Mouse (Mus musculus) liver, embryonic 14.5 days (tissue): Measurements from ENCODE around the gene Isl2. TPM values are rescaled to one million over a fixed set of nuclear protein-coding genes. Genes with fewer than 3 reads are reported as not detected.

Experiments used
- ATAC-seq: fragments of 200-750 bp; cut with Nextera tagmentation; 2 replicates; pipeline ENCODE4 v1.8.0; 2017; ENCODE audit warnings: moderate number of reproducible peaks, mild to moderate bottlenecking, moderate library complexity; ENCODE audit not compliant: insufficient read depth
- DNase-seq, 3 experiments: peaks; one replicate each; pipeline ENCODE4 v3.0.0-alpha.2; 2012 to 2013; ENCODE audit warnings: low read depth in 3 of 3, low spot score in 3 of 3
- H3K27ac ChIP-seq: fragments of 300-500 bp; sonication (generic); 2 replicates; pipeline ENCODE4 v1.5.1; 2014; ENCODE audit warnings: moderate library complexity, mild to moderate bottlenecking, control low read depth, inconsistent platforms
- H3K27me3 ChIP-seq: fragments of 300-500 bp; sonication (generic); 2 replicates; pipeline ENCODE4 v1.6.1; 2014; ENCODE audit warnings: mild to moderate bottlenecking, low read length, moderate library complexity; ENCODE audit not compliant: control insufficient read depth, insufficient read depth
- H3K36me3 ChIP-seq: fragments of 300-500 bp; sonication (generic); replicated peaks from 2 replicates; pipeline ENCODE4 v1.6.1; 2014; ENCODE audit warnings: low read depth; ENCODE audit not compliant: control insufficient read depth, insufficient read depth
- H3K4me1 ChIP-seq, 2 experiments: fragments of 200-500 bp in 1 of 2; fragments of 300-500 bp in 1 of 2; sonication (generic) in 1 of 2; replicated peaks; 2 replicates each; pipeline ENCODE4 v1.6.1; 2012 to 2014; ENCODE audit warnings: antibody characterized with exemption in 1 of 2, inconsistent platforms in 1 of 2, low read length in 1 of 2; ENCODE audit not compliant: control insufficient read depth in 2 of 2, insufficient read depth in 2 of 2
- H3K4me2 ChIP-seq: fragments of 300-500 bp; sonication (generic); 2 replicates; pipeline ENCODE4 v1.6.1; 2014; ENCODE audit warnings: low read depth, mild to moderate bottlenecking, control low read depth, moderate library complexity
- H3K4me3 ChIP-seq, 2 experiments: fragments of 200-500 bp in 1 of 2; fragments of 300-500 bp in 1 of 2; sonication (generic) in 1 of 2; 2 replicates each; pipeline ENCODE4 v1.5.1; 2012 to 2014; ENCODE audit warnings: low read depth in 2 of 2, low read length in 2 of 2, mild to moderate bottlenecking in 2 of 2, control low read depth in 1 of 2, inconsistent platforms in 1 of 2, moderate library complexity in 1 of 2; ENCODE audit not compliant: insufficient read depth in 1 of 2
- H3K9ac ChIP-seq: fragments of 300-500 bp; sonication (generic); replicated peaks from 2 replicates; pipeline ENCODE4 v1.6.1; 2014; ENCODE audit warnings: mild to moderate bottlenecking, control low read depth, moderate library complexity
- H3K9me3 ChIP-seq: fragments of 300-500 bp; sonication (generic); 2 replicates; pipeline ENCODE4 v1.6.1; 2016; ENCODE audit warnings: low read length, mixed read lengths; ENCODE audit not compliant: control insufficient read depth
- CTCF ChIP-seq: IDR thresholded peaks from 2 replicates; pipeline ENCODE4 v1.5.1; 2016; ENCODE audit warnings: antibody characterized with exemption, low read depth, control low read depth
- EP300 ChIP-seq: IDR thresholded peaks from 2 replicates; pipeline ENCODE4 v1.6.1; 2016; ENCODE audit warnings: antibody characterized with exemption, low read depth
- WGBS: fragments of 180-500 bp; shearing (Covaris S2); extraction: QIAGEN DNeasy Blood & Tissue Kit; methylation state at CpG from one replicate; pipeline ENCODE4 v1.1.7; 2014; ENCODE audit not compliant: insufficient replicate concordance; 5-methylcytosine and 5-hydroxymethylcytosine counted together
- polyA plus RNA-seq, 2 experiments: library from polyadenylated mRNA; depleted of rRNA in 1 of 2; stranded (reverse) in 1 of 2; unstranded in 1 of 2; fragments of >200 nt; fragmentation: Nextera tagmentation in 1 of 2; extraction: Ambion mirVana in 1 of 2; gene quantifications; 2 replicates each; pipeline versions ENCODE4 v1.2.1 to v1.2.3; 2012 to 2014

Isl2 gene
- polyA plus RNA-seq, 2 experiments: 0.10 to 0.16 TPM

- Histone ChIP-seq H3K9me3 (no peaks in the 10 kb centered on the region), H3K9ac (no peak overlapping the region), H3K27me3 (no peaks in the 10 kb centered on the region), H3K36me3 (no peaks in the 10 kb centered on the region), H3K4me2 (no peak overlapping the region), H3K4me1 (peaks cover 0 to 2% of the 10 kb centered on the region in 2 experiments; a peak in 1 of 4 replicates), H3K4me3 (no peak overlapping the region), H3K27ac (no peak overlapping the region)
- no peak for ATAC-seq
- 89% methylated on average over 6 of the region's 6 CpGs for WGBS
- DNase-seq: no peak
- TF ChIP-seq CTCF (no peak), EP300 (no peak)
Measured at GRCm38 (mm10) chr9:55586141-55586540, 47.7 kb downstream of the Isl2 start.

Other genes starting within 250 kb of the Isl2 start
- gene Nrg4, start 211.8 kb upstream of the Isl2 start, polyA plus RNA-seq (2012; rRNA removed): 0.34 and 0.39 TPM in 2 replicates
- gene Nrg4, start 211.8 kb upstream of the Isl2 start, polyA plus RNA-seq (2014; fragmentation: Nextera tagmentation; extraction: Ambion mirVana): 0.52 and 1.1 TPM in 2 replicates
- gene Tmem266, start 211.8 kb upstream of the Isl2 start, polyA plus RNA-seq (2012; rRNA removed): not detected in 2 replicates
- not detected in 2 replicates for gene Tmem266, start 211.8 kb upstream of the Isl2 start, polyA plus RNA-seq (2014; fragmentation: Nextera tagmentation; extraction: Ambion mirVana)
- gene Etfa, start 26.4 kb upstream of the Isl2 start, polyA plus RNA-seq (2012; rRNA removed): 73.3 and 87.6 TPM in 2 replicates
- 181 and 189 TPM in 2 replicates for gene Etfa, start 26.4 kb upstream of the Isl2 start, polyA plus RNA-seq (2014; fragmentation: Nextera tagmentation; extraction: Ambion mirVana)